Mouse (Mus musculus) testis, postnatal 14 days (tissue): Measurements from ENCODE around the gene Gabbr2.

Source experiments
- DNase-seq: peaks from one replicate; pipeline ENCODE4 v3.0.0; 2021; ENCODE audit warnings: low spot score

Gene Gabbr2

DNA sequence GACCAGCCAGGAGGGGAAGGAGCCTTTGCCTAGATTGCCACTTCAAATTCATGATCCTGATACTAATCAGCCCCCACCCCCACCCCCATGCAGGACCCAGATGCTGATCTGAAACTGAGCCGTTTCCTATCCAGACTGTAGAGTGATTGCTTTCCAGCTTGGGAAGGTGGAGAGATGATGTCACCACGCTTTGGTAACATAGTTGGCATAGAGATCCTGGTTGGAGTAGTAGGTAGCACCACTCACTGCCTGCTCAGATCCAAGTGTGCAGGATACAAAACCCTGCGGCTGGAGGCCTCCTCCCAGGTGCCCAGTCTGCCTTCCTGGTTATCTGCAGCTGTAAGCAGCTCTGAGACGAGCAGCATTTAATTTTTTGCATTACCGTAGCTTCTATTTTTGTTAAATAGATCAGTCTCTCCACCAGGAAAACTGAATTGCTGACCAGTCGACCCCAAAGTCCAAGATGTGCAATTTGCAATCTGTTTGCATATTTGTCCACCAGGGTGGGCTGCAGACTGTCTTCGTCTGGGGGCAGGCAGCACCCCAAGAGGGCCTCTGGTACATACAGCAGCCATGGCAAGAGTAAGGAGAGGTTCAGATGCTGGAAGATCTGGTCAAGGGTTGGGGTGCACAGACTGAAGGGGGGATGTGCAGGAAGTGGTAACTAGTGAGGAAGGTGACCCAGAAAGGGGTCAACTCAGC lies 233.2 kb downstream of the Gabbr2 start:
- DNase-seq, result no peak

DNA sequence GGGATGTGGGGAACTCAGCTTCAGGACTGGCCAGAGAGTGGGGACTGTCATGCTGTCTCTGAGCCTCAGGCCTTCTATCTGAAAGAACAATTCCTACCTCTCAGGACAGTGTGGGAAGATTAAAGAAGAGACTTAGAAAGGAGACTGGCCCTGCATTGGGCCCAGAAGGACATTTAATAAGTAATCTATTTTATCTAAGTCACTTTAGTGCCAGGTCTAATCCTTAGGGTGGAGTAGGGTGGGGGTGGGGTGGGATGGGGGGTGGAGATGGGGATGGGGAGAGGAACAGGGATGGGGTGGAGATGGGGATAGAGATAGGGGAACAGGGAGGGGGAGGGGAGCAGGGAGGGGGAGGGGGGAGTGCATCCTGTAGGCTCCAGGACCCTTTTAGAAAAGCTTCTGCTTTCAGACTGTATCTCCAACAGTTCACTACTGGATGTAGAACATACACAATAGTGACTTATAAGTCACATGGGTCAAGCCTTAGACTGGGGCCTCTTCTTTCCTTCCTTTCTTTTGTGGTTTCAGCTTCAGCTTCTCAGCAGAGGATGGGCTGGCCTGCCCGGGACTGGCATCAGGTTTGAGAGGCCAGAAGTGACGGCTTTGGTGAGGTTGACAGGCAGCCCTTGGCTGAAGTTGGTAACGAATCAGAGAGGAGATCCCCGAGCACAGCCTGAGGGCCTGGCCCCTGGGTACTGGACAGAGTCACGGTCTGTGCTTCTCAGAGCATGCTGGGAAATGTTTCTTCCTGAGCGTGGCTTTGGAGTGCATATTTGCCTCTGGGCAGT lies 237.1 kb downstream of the Gabbr2 start:
- DNase-seq, result peak; percentile 16

DNA sequence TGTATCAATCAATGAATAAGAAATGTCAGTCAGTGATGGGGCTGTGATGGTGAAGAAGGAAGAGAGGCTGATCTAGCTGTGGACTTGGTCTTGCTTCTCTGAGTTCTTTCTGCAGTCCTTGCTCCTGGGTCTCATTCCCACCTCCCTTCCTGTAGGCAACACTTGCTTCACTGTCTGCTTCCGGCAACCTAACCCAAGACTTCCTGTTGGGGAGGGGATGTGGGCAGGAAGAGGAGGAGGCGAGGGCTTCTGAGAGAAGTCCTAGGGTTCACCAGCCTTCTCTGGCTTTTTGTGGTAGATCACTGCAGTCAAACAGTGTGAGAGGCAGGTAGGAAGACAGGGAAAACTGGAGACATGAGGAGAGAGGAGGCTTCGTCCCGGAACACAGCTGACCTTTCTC lies 239.4 kb downstream of the Gabbr2 start:
- no peak for DNase-seq

DNA sequence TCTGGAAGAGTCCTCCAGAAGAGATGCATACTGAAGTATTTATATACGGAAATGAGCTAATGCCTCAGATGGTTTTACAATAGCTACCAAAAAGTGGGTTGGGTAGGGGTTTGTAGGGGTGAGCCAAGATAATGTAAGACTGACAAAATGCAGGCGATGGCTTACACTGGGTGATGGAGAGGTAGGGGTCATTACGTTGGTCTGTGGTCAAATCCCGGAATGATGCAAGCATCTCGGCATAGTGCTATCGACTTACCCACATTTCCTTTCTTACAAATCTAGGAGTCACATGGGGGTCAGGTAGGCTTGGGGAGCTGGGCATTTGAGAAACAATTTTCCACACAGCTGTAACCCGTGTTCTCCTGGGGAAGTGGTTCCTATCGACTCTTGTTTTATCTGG lies 242.7 kb downstream of the Gabbr2 start:
- DNase-seq, result no peak

DNA sequence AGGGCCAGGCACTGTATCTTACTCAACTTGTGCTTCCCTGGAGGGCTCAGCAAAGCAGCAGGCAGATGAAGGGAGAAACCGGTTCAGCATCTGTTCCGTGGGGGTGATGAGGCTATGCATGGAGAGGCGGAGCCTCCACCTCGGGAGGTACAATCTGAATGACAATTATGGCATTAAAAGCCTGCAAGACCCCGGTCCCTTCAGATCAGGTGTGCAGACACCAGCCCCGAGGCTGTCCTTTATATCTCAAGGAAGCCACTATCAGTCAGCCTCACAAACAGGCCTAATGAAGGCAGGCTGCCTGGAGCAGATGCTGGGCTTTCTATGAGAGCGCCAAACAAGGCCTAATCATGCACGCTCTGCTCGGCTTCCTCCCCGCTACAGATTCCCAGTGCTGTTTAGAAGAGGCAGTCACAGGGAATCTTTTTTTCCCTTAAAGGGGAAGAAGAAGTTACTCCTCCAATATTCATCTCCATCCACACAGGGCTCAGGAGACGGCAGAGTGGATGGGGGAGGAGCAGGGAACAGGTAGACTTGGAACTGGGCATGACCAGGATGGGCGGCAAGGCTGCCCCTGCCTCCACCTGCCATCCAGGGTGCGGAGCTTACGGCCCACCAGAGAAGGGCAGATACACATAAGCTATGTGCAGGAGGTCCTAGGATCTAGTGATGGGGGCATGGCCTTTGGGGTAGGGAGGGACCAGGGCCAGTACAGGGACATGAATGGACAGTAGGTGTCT lies 244.5 kb downstream of the Gabbr2 start:
- DNase-seq, result no peak

DNA sequence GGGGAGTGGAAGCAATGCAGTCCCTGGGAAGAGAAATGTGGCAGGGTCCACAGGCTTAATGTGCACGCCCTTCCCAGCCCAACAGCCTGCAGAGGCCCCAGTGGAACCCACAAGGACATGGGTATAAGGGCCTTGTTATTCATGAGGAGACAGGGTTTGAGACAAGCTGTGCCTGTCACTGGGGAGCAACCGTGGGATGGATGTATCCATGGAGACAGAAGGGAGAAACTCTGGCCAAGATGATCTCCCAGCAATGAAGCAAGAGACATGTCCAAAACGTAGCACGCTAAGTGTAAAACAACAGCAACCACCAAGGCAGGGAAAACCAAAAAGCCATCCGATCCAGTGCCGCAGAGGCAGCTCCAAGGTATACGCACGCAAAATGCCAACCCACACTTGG lies 246.1 kb downstream of the Gabbr2 start:
- no peak for DNase-seq

DNA sequence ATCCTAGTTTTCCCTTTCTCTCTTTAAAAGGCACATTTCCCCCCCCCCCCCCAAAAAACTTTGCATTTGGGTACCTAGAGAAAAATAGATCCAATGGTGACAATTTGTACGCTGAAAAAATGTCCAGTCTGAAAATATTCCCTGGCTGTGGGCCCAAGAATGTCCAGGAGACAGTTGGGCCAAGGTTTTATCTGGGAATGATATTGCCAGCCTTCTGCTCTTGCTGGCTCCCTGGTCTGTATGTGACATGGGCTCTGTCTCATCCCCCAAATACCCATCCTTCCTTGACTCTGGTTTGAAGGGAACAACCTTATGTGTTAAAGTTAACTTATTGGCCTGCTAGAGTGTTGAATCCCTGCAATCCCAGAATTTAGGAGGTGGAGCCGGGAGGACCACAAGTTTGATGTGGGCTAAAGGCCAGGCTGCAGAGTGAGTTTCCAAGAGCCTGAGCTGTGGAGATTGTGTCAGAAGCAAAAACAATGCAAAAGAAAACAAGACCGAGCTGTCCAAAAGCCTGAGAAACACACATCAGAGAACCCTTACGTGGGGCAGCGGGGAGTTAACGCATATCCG lies 247.0 kb downstream of the Gabbr2 start:
- DNase-seq, result no peak

DNA sequence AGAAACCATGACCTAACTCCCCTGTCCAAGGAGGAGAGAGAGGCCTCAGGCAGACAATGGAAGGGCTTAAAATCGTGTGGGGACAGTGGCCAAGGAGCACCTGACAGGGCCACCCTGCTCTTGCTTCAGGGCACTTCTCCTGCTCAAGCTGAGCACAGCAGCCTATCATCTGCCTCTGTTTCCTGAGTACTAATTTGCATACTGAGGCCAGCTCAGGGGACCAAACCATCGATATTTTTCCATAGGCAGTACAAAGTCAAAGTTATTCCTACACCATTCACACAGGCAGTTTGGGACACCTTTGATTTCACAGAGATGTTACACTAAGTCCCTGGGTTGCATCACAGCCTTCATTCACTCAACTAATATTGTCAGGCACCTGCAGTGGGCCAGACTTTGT lies 249.1 kb downstream of the Gabbr2 start:
- DNase-seq, result no peak

DNA sequence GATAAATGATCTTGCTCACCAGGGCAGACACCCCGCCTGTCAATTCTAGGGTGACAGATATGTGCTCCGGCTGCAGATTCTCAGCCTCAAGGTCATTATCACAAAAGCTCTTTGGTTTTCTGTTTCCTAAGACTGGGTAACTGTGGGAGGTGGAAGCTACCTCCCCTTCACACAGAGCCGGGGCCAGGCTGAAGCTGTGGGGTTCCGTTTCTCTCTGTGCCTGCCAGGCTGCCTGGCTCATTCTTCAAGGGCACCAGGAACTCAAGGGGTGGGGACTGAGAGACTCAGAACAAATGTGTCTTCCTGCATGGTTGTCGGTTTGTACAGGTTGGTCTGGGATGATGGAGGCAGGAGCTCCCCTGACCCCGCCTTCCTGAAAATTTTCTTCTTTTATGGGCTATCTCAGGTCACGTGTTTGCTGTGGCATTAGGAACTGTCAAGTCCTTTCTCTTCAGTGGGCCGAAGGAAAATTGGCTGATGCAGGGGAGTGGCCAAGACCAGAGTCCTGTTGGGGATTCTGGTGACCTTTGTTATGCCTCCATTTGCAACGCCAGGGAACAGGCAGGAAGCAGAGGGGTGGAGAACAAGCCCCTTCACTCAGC lies 254.7 kb downstream of the Gabbr2 start:
- DNase-seq, result peak; percentile 49

DNA sequence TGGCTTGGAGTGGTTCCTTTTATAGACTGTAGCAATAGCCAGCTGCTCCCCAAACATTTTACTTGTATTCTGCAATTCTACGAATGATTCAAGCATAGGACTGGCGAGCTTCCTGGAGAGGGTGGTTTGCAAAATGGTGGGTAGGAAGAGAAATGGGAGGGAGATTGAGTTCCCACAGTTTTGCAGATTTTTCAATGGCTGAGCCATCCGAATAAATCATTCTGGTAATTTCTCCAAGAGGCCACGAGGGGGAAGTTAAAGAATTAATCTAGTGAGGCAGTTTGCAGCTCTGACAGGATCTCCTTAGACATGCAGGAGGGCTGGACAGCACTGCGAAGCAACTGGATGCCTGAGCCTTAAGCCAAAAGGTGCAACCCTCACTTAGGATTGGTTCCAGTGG lies 256.8 kb downstream of the Gabbr2 start:
- no peak for DNase-seq

DNA sequence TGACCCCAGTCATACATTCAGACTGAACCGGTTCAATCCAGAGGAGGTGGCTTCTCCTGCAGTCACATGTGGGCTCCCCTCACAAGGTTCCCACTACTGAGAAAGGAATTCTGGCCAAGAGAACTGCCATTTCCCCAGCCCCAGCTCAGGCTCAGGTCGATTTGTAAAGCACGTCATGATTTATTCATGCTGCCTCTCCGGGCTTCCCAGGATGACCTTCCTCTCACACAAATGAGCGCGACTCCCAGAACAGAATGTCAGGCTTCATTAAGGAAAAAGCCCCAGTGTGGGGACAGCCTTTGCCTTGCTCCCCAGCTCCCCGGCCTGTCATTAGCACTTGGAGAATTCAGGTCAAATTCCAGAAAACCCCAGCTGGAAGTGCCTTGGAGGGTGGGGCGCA lies 260.1 kb downstream of the Gabbr2 start:
- DNase-seq, result no peak

DNA sequence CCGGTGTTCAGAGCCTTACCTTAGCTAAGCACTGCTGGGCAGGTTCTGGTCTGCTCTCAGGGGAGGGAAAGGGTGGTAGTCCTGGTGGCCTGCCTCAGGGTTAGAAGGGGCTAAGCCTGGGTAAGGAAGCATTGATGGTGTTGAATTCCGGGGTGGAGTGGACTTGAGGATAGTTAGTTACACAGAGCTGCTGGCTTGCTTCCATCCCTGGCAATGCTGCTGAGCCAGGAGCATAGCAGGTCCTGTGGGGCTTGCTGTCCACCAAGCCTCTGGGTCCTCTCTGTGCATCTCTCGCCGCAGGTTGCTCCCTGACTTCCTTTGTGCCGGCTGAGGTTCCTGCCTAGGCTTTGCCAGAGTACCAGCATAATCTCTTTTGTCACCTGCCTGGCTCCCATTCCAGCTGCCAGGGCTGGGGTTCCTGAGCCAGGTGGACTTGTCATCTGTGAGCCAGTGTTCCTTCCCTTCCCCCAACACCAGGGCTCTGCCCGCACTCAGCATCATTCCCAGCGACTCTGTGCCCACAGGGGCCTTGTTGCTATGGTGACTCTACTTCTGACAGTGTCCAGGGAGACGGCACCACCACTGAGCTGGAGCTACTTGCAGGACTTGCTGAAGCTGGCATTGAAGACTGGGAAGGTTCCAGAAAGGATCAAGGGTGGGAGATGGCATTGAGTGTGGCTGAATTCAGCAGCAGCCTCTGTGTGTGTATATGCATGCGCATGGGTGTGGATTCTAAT lies 262.2 kb downstream of the Gabbr2 start:
- DNase-seq, result no peak

DNA sequence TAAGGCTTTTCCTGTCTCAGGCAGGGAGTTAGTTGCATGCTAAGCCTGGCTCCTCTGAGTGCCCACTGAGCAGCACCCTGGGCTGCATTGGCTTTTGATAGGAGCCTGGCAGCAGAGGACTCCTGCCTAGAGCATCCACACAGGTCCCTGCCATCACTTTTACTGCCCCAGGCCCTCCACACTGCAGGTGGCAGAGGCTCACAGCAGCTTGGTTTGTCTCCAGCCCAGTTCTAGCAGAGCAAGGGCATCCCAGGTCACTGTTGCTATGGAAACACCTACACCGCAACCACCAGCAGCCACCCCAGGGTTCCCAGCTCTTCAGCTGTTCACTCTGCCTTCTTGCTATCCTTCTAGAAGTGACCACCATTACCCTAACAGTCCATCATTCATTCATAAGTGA lies 263.4 kb downstream of the Gabbr2 start:
- no peak for DNase-seq

DNA sequence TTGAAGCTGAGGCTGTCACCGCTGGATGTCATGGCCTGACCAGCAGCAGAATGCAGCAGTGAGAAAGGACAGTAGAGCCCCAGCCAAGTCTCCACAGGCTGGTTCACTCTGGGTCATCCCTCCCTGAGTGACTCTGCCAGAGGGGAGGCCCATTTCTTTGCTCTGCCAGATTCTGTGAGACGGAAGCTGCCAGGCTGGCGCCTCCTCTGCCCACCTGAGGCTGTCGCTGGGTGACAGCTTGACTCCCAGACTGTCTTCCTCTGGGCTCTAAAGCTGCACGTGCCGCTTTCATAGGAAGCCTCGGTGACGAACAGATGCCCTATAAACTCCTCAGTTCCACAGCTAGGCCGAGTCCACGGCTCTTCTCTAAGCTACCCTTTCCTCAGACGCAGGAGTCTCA lies 264.5 kb downstream of the Gabbr2 start:
- no peak for DNase-seq

DNA sequence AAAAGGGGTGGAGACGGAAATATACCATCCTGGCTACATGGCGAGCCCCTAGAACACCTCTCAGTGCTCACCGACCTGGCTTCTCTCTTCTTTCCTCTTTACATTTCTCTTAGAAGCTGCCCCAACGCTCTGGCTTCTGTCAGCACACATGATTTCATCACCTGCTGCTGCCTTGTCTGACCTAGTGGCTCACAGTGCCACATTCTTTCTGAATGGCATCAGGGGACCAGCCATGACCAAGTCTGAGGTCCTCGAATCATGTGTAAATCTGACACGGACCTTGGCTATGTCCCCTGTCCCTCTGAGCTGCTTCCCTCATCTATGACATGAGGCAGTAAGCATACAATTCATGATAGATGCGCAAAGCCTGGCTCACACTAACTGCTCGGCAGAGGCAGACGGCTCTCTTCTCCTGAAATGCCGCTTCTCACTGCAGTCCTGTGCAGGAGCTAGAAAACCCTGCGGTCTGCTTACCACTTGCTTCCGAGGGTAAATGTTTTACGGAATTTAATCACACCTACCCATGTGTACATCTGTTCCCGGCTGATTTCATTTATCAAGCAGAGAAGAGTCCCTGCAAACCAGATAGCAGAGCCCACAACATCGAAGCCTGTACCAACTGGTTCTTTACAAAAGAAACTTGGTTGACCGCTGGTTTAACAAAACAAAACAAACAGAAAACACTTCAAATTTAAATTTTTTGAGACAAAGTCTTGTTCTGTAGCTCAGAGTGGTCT lies 270.7 kb downstream of the Gabbr2 start:
- DNase-seq, result no peak

DNA sequence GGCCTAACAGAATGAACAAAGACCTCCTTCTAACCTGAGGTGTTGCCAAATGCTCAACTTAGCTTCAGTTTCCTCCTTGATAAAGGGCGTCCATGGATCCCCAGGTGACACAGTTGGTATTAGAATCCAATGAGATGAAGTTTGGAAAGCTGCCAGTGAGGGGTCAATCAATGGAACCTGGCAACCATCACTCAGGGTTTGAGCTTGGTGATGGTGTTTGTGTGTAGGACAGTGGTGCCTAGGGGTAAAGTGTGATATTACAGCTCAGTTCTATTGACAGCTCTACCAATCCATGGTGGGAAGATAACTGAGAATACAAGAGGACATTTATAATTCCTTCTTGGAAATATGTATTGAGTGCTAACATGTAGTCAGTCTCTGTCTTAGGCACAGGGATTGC lies 271.6 kb downstream of the Gabbr2 start:
- DNase-seq, result no peak

DNA sequence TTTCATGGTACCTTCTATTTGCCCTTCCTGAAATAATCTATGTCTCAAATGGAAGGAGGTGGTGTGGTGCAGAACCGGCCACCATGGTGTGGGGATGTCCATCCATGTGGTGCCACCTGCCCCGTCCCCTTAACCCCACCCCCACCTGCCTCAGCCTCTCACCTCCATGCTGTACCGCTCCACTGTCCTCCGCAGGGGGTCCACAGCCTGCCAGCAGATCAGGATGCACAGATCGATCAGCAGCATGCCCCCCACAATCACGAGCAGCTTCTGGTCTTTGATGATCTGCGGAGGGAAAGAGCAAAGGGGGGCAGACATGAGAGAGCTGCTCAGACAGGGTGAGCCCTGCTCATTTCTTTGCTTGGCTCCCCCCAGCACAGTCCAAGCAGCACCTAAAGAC lies 273.0 kb downstream of the Gabbr2 start:
- DNase-seq, result no peak

DNA sequence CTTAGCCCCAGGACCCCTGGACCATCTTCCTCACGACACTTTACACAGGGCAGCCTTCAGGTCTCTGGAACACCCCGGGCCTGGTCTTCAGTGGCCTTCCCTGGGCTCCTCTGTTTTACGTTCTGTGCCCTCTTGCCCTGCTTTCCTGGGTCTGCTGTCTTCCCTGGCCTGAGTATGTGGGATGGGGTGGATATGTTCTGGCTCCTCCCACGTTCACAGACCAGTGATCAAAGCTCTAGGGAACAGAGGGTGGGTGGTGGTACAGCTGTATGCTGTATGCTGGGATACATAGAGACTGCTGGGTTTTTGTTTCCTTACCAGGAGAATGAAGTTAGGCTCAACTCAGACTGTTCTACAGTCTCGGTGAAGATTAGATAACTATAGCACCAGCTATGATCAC lies 274.5 kb downstream of the Gabbr2 start:
- no peak for DNase-seq

DNA sequence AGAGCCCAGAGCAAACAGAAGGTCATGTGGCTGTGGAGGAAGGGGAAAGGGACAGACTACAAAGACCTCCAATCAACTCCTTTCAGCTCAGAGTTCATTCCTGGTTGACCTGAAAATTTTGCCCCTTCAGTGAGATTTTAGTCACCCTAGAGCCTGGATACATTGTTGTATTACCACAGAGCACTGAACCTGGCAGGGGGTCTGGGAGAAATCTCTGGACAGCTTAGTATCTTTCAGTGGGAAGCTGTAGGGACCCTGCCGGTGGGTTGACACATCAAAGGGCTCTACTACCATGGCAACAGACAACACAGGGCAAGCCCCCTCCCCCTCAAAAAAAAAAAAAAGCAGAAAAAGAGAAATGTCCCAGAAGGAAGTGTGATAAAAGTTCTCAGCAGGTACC lies 275.3 kb downstream of the Gabbr2 start:
- no peak for DNase-seq

DNA sequence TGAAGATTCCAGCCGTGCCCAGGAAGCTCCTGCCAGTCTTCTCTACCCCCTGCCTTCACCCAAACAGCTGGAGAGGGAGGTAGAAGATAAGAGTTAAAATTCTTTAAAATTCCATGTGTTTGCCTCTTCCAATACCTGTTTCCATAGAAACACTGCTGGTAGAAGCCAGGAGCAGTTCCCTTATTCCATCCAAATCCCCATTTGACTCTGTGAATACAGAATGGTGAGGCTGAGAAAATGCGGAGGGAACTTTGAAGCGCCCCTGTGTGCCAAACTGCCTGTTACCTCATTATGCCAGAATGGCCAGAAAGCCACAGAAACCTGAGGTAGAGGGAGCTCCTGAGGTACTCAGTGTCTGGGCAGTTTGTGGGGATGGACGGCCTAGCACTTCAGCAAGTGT lies 281.1 kb downstream of the Gabbr2 start:
- no peak for DNase-seq

DNA sequence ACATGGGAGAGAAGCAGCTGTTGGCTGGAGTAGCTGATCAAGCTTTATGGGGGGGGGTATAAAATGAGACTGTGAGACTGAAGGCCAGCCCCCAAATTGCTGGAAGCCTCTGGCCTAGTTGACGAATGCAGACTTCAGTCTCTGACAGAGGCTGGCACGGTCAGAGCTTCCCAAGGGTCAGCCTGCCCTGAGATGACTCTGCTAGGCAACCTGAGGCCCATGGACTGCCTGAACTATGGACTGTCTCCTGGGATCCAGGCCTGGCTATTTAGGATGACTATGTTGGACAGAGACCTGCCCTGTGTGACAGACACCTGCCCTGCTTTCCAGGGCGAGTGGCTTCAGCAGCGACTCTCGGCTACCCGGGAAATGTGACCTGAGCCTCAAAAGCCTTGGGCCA lies 281.7 kb downstream of the Gabbr2 start:
- DNase-seq, result no peak
